Mouse (Mus musculus) lung, postnatal 36 days (tissue): Measurements from ENCODE around the gene Mon2.

ENCODE experiments used
- DNase-seq: peaks from one replicate; pipeline ENCODE4 v3.0.0; 2022; ENCODE audit warnings: mixed read lengths

Mon2 gene

GRCm38 (mm10) chr10:123076245-123077023 is at the start of gene Mon2:
Mon2 (minus strand) TSS chr10:123076505.
- DNase-seq = peak; percentile 98

- no peak for DNase-seq
These were observed 44.5 kb upstream of the Mon2 start for GRCm38 (mm10) chr10:123120666-123121392.

GRCm38 (mm10) chr10:123116861-123117260 is 40.6 kb upstream of the Mon2 start:
- DNase-seq = no peak

- no peak for DNase-seq
These were observed 37.2 kb upstream of the Mon2 start for GRCm38 (mm10) chr10:123113466-123113865.

- no peak for DNase-seq
These were observed 36.5 kb upstream of the Mon2 start for GRCm38 (mm10) chr10:123112787-123113168.

- no peak for DNase-seq
These were observed 35.9 kb upstream of the Mon2 start for GRCm38 (mm10) chr10:123112056-123112786.

- peak; percentile 10 for DNase-seq
These were observed 34.2 kb upstream of the Mon2 start for GRCm38 (mm10) chr10:123110548-123110947.

GRCm38 (mm10) chr10:123108527-123108926 is 32.2 kb upstream of the Mon2 start:
- DNase-seq = no peak

GRCm38 (mm10) chr10:123108121-123108520 is 31.8 kb upstream of the Mon2 start:
- DNase-seq = no peak

- DNase-seq = no peak
These were observed 25.0 kb upstream of the Mon2 start for GRCm38 (mm10) chr10:123101303-123101702.

GRCm38 (mm10) chr10:123100584-123100983 is 24.3 kb upstream of the Mon2 start:
- no peak for DNase-seq

GRCm38 (mm10) chr10:123094504-123094903 is 18.2 kb upstream of the Mon2 start:
- DNase-seq = no peak

- no peak for DNase-seq
These were observed 16.3 kb upstream of the Mon2 start for GRCm38 (mm10) chr10:123092577-123092976.

GRCm38 (mm10) chr10:123091737-123092136 is 15.4 kb upstream of the Mon2 start:
- peak; percentile 74 for DNase-seq

- no peak for DNase-seq
These were observed 13.2 kb upstream of the Mon2 start for GRCm38 (mm10) chr10:123089425-123089930.

- no peak for DNase-seq
These were observed 10.5 kb upstream of the Mon2 start for GRCm38 (mm10) chr10:123086847-123087246.

GRCm38 (mm10) chr10:123084900-123085641 is 8.8 kb upstream of the Mon2 start:
- DNase-seq = no peak

GRCm38 (mm10) chr10:123084307-123084706 is 8.0 kb upstream of the Mon2 start:
- DNase-seq = no peak

GRCm38 (mm10) chr10:123075751-123076242 is 508 bp downstream of the Mon2 start:
- DNase-seq = no peak

- DNase-seq = peak; percentile 34
These were observed 4.3 kb downstream of the Mon2 start for GRCm38 (mm10) chr10:123071997-123072396.

GRCm38 (mm10) chr10:123063021-123063420 is 13.3 kb downstream of the Mon2 start:
- DNase-seq = no peak

GRCm38 (mm10) chr10:123060831-123061230 is 15.5 kb downstream of the Mon2 start:
- peak; percentile 50 for DNase-seq
